Mouse (Mus musculus) hindbrain, embryonic 13.5 days (tissue): ENCODE data around the gene Tedc1. TPM values are rescaled to one million over a fixed set of nuclear protein-coding genes. Genes with fewer than 3 reads are reported as not detected.

Experiments
- ATAC-seq: fragments of 200-750 bp; cut with Nextera tagmentation; 2 replicates; pipeline ENCODE4 v1.8.0; 2017; ENCODE audit warnings: moderate TSS enrichment; ENCODE audit not compliant: low FRiP score
- H3K27ac ChIP-seq: fragments of 300-500 bp; sonication (generic); 2 replicates; pipeline ENCODE4 v1.5.1; 2015; ENCODE audit warnings: inconsistent platforms, mild to moderate bottlenecking, moderate library complexity
- H3K27me3 ChIP-seq: fragments of 300-500 bp; sonication (generic); 2 replicates; pipeline ENCODE4 v1.6.1; 2015; ENCODE audit warnings: mild to moderate bottlenecking, inconsistent platforms
- H3K36me3 ChIP-seq: fragments of 300-500 bp; sonication (generic); 2 replicates; pipeline ENCODE4 v1.6.1; 2015; ENCODE audit warnings: mild to moderate bottlenecking, inconsistent platforms
- H3K4me1 ChIP-seq: fragments of 300-500 bp; sonication (generic); replicated peaks from 2 replicates; pipeline ENCODE4 v1.6.1; 2015; ENCODE audit warnings: inconsistent platforms
- H3K4me2 ChIP-seq: fragments of 300-500 bp; sonication (generic); 2 replicates; pipeline ENCODE4 v1.6.1; 2015; ENCODE audit warnings: inconsistent platforms, mild to moderate bottlenecking, moderate library complexity
- H3K4me3 ChIP-seq: fragments of 300-500 bp; sonication (generic); 2 replicates; pipeline ENCODE4 v1.5.1; 2015; ENCODE audit warnings: mild to moderate bottlenecking, inconsistent platforms
- H3K9ac ChIP-seq: fragments of 300-500 bp; sonication (generic); 2 replicates; pipeline ENCODE4 v1.6.1; 2015; ENCODE audit warnings: mild to moderate bottlenecking, inconsistent platforms
- H3K9me3 ChIP-seq: fragments of 300-500 bp; sonication (generic); 2 replicates; pipeline ENCODE4 v1.6.1; 2016; ENCODE audit warnings: inconsistent platforms
- WGBS: fragments of 180-500 bp; shearing (Covaris S2); methylation state at CpG from one replicate; pipeline ENCODE4 v1.1.7; 2015; 5-methylcytosine and 5-hydroxymethylcytosine counted together
- polyA plus RNA-seq: library from polyadenylated mRNA; unstranded; fragments of >200 nt; fragmentation: Nextera tagmentation; extraction: Ambion mirVana; gene quantifications from 2 replicates; pipeline ENCODE4 v1.2.1, GENCODE M21; 2015

Tedc1 gene
- polyA plus RNA-seq, 1 experiment from 2014 or later: 19.9 TPM

DNA sequence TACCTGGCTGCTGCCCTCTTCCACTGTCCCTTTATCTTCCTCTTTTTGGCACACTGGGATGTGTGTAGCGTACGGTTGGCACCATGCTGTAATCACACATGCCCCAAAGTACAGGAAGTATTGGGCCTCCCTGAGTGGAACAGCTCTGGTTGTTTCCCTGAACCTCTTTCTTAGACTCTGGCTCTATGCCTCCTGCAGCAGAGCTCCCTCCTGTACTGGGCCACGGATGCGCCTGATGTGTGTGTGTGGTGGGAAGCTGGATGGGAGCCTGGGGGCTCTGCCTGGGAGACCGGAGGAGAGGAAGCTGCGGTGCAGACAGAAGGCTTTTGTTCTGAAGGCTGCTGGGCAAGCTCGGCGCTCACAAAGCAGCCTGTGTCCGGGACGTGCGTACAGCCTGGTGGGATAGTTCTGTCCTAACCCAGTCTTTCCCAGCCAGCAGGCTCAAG is 7.4 kb downstream of the Tedc1 start:
- Histone ChIP-seq H3K27me3 (no peaks in the 10 kb centered on the region), H3K4me2 (no peak overlapping the region), H3K4me3 (no peak overlapping the region), H3K27ac (peak overlapping the region; percentile 85), H3K9ac (peak overlapping the region; percentile 21; the same call in 1 of the 2 replicates), H3K36me3 (peaks cover 17% of the 10 kb centered on the region; the same call in 1 of the 2 replicates), H3K4me1 (peaks cover 12% of the 10 kb centered on the region), H3K9me3 (no peaks in the 10 kb centered on the region)
- peak; percentile 75 for ATAC-seq
- WGBS: 66% methylated on average over 11 of the region's 11 CpGs

DNA sequence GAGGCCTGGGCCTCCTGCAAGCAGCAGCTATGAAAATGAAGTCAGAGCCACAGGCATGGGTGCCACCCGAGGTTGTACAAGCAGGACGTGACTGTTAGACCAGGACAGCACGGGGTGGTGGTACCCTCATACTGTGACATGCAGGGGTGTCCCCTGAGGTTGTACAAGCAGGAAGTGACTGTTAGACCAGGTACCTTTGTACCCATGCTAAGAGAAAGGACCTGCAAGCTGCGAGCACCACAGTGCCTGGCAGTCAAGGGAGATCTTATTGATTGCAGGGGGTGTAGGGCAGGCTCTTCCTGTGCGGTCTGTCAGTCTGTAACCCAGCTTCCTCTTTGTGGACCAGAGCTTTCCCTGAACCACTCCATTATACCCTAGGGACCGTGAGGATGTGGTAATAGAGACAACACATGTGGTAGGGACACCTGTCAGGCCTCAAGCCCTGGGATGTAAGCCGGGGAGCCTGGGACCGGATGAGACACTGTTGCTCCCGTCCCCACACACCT is 11.9 kb downstream of the Tedc1 start:
- H3K4me1 ChIP-seq: peaks cover 9% of the 10 kb centered on the region
- H3K9me3 ChIP-seq: no peaks in the 10 kb centered on the region
- no peak overlapping the region for H3K4me3 ChIP-seq
- peaks cover 8% of the 10 kb centered on the region; the same call in 1 of the 2 replicates for H3K36me3 ChIP-seq
- no peak overlapping the region for H3K4me2 ChIP-seq
- no peak overlapping the region for H3K27ac ChIP-seq
- H3K9ac ChIP-seq: no peak overlapping the region
- 83% methylated on average over 9 of the region's 9 CpGs for WGBS
- no peak for ATAC-seq
- no peaks in the 10 kb centered on the region for H3K27me3 ChIP-seq

DNA sequence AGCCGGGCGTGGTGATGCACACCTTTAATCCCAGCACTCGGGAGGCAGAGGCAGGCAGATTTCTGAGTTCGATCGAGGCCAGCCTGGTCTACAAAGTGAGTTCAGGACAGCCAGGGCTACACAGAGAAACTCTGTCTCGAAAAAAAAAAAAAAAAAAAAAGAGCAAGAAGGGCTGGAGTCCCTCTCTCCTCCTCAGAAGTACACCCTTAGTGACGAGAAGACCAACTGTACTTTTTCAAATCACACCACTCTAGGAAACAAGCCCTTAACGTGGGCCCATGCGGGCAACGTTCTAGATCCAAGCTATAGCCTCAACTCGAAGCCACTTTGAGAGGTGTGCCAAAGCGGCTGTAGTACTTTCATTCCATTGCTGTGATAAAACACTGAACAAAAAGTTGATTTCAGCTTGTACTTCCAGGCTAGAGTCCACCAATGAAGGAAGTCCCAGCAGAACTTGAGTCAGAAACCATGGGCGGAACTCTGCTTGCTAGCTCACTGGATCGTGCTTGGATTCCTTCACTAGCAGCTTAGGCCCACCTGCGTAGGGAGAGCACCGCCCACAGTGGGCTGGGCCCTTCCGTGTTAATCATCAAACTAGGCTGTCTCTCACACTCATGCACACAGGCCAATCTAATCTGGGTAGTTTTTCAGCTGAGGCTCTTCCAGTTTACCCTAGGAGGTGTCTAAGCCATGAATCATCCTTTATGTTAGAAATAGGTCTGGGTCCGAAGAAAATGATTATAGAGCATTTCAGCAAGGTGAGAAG is 20.9 kb downstream of the Tedc1 start:
- H3K36me3 ChIP-seq: no peaks in the 10 kb centered on the region
- H3K4me2 ChIP-seq: no peak overlapping the region
- 89% methylated on average over 18 of the region's 18 CpGs for WGBS
- no peak overlapping the region for H3K27ac ChIP-seq
- no peaks in the 10 kb centered on the region for H3K27me3 ChIP-seq
- no peak overlapping the region for H3K9ac ChIP-seq
- no peak for ATAC-seq
- H3K9me3 ChIP-seq: no peaks in the 10 kb centered on the region
- no peak overlapping the region for H3K4me3 ChIP-seq
- H3K4me1 ChIP-seq: no peaks in the 10 kb centered on the region

DNA sequence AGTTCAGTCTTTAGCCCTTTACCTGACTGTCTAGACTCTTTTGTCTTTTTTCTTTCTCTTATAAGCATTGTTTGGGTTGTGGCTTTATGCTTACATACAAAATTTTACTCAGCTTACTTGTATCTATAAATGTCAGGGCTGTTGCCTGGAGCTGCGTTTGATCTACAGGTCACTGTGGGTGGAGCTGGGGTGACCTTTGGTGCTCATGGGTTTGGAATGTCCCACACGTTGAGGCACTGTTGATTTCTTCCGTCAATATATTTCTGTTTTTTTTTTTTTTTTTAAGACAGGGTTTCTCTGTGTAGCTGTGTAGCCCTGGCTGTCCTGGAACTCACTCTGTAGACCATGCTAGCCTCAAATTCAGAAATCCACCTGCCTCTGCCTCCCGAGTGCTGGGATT is 24.8 kb downstream of the Tedc1 start:
- Histone ChIP-seq H3K36me3 (no peaks in the 10 kb centered on the region), H3K27ac (no peak overlapping the region), H3K4me3 (no peak overlapping the region), H3K9me3 (no peaks in the 10 kb centered on the region), H3K4me2 (no peak overlapping the region), H3K4me1 (peaks cover 9% of the 10 kb centered on the region), H3K27me3 (0 out of 2 replicates have a peak, but pooled peaks cover 5% of the 10 kb centered on the region), H3K9ac (no peak overlapping the region)
- 71% methylated on average over 4 of the region's 4 CpGs for WGBS
- no peak for ATAC-seq

DNA sequence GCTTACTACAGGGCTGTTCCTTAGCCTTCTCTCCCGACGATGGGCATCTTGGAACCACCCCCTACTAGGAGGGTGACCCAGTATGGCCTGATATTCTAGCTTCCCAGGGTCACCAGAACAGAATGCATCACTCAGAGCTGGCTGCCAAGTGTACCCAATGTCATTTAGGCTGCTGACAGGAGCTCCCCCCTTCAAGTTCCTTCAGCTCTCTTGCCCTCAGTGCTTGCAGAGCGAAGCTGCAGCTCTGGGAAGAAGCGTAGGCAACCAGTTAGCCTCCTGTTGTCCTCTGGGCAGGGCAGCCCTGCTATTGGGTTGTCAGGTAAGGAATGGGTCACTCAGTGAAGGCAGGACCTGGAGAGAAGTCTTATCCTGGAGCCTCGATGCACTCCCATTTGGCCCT is 28.7 kb downstream of the Tedc1 start:
- H3K4me2 ChIP-seq: peak overlapping the region; percentile 89
- peaks cover 20% of the 10 kb centered on the region for H3K36me3 ChIP-seq
- WGBS: 65% methylated on average over 5 of the region's 5 CpGs
- H3K4me1 ChIP-seq: peaks cover 34% of the 10 kb centered on the region
- H3K27me3 ChIP-seq: peaks cover 10% of the 10 kb centered on the region; the same call in 1 of the 2 replicates
- H3K9me3 ChIP-seq: no peaks in the 10 kb centered on the region
- ATAC-seq: no peak
- no peak overlapping the region for H3K27ac ChIP-seq
- H3K9ac ChIP-seq: no peak overlapping the region
- peak overlapping the region; percentile 79; the same call in 1 of the 2 replicates for H3K4me3 ChIP-seq

DNA sequence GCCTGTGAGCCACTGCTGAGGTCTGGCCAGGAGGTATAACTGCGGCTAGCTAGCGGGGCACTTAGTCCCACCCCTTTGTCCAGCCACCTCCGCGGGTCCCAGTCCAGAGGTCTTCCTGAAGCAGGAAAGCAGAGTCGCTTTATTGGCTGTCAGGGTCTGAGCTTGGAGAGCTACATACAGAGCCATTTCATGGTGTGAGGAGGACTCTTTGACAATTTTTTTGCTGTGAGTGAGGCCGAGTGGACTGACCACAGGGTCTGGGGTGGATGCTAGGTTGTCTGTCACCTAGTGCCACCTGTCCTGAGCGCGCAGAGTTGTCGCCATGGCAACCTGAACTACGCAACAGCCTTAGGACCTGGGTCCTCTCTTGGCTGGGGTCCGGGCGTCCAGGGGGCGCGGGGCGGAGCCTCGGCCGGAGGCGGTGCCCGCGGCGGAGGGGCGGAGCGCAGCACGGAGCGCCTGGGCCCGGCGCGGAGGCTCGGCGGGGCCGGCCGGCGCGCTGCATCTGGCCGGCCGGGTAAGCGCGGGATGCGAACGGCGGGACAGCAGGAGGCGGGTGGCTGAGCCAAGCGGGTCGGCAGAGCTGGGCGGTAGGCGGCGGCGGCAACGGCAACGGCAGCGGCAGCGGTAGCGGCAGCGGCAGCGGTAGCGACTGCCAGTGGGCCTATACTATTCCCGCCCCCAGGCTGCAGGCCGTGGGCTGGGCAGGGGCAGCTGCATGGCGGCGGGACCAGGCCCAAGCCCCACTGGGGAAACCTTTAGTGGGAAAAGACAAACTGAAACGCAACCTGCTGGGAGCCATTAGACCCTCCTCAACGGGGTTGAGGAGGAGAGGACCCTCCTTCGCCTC is 29.4 kb downstream of the Tedc1 start, which contains the start of gene Tmem121:
TSS of gene Tmem121 (plus strand) at position 489 of the 850 bp plus-strand sequence.
- Histone ChIP-seq H3K9me3 (no peaks in the 10 kb centered on the region), H3K9ac (peak within 1 kb of the TSS; percentile 93), H3K4me3 (peak within 1 kb of the TSS; percentile 79), H3K27ac (peak within 1 kb of the TSS; percentile 73), H3K27me3 (peaks cover 10% of the 10 kb centered on the region; the same call in 1 of the 2 replicates), H3K4me2 (peak within 1 kb of the TSS; percentile 89), H3K36me3 (peaks cover 27% of the 10 kb centered on the region), H3K4me1 (peaks cover 34% of the 10 kb centered on the region)
- ATAC-seq: peak; percentile 57
- 1% methylated on average over 58 of the region's 63 CpGs for WGBS

DNA sequence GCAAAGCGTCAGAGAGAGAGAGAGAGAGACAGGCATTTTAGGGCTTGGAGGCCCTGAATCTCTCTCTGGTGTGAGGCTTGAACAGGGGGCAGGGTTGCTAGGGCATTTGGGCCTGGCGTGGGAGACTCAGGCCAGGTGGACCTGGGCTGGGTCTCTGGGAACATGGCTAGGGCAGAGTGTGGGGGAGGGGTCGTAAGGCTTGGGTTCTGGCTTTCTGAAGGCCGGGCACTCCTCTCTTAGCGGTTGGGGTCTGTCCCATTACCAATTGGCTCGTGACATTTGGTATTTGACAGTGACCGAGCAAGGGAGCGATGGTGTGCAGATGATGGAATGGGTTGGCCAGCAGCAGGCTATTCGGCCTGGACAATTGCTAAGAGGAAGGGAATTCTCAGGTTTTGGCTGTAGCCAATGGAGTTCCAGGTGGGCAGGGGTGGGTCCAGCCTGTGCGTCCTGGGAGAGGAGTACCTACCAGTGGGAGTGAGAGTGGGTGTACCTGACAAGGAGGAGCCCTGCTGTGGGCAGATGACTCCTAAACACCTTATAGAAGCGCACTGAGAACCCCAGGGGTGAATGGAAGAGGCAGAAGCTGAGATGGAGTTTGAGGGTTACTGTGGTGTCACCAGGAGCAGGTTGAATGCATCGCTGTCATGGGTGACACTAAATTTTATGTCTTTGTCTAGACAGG is 30.2 kb downstream of the Tedc1 start:
- H3K27me3 ChIP-seq: peaks cover 10% of the 10 kb centered on the region; the same call in 1 of the 2 replicates
- peak overlapping the region; percentile 79 for H3K4me3 ChIP-seq
- peak overlapping the region; percentile 73; the same call in 1 of the 2 replicates for H3K27ac ChIP-seq
- H3K9me3 ChIP-seq: no peaks in the 10 kb centered on the region
- peak overlapping the region; percentile 89 for H3K4me2 ChIP-seq
- peaks cover 34% of the 10 kb centered on the region for H3K4me1 ChIP-seq
- peaks cover 35% of the 10 kb centered on the region for H3K36me3 ChIP-seq
- peak; percentile 21 for ATAC-seq
- 32% methylated on average over 12 of the region's 12 CpGs for WGBS
- H3K9ac ChIP-seq: peak overlapping the region; percentile 93

DNA sequence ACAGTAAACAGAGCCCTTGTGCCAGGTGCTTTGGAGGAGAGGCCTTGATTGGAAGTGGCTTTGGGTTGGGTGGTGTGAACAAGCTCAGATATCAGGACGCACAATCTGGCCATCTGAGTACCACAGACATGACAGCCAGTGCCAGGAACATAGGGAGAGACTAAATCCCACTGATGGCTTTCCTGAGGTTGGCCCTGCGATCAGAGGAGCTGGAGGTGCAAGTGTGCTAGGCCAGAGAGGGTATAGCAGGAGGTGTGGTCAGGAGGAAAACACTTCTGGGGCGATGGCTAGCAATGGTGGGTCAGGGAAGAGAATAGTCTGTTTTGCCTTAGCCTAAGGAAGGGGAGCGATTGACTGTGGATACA is 30.8 kb downstream of the Tedc1 start:
- H3K27me3 ChIP-seq: peaks cover 10% of the 10 kb centered on the region; the same call in 1 of the 2 replicates
- 53% methylated on average over 4 of the region's 4 CpGs for WGBS
- peak overlapping the region; percentile 93 for H3K9ac ChIP-seq
- 0 out of 2 replicates have a peak overlapping the region, but pooled peaks have one; percentile 1 for H3K27ac ChIP-seq
- H3K4me2 ChIP-seq: peak overlapping the region; percentile 89
- ATAC-seq: no peak
- H3K9me3 ChIP-seq: no peaks in the 10 kb centered on the region
- peaks cover 34% of the 10 kb centered on the region for H3K4me1 ChIP-seq
- H3K36me3 ChIP-seq: peaks cover 40% of the 10 kb centered on the region
- H3K4me3 ChIP-seq: peak overlapping the region; percentile 79

DNA sequence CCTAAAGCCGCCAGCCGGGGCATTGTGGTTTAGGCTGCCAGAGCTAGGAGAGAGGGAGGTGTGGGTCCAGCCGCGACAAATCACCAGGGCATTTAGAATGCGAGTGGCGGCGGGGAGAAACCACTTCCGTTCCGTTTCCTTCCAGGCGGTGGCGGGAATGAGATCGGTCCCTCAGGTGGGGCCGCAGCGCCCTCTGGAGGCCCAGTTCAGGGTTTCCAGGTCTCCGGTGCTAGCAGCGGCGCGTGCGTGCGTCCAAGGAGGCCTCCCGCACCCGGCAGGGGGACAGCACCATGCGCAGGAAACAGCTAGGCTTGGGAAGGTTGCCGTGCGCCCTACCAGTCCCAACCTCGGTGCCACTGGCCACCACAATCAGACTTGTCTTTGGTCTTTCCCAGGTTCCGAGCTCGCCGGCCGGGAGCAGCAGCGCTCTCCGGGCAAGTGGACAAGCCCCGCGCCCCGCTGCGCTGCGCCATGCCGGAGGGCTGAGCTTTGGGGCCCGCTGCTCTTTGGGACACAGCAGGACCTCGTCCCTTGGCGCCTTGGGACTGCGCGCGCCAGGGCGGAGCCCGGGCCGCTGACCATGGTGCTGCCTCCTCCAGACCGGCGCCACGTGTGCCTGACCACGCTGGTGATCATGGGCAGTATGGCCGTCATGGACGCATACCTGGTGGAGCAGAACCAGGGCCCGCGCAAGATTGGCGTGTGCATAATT is 31.5 kb downstream of the Tedc1 start:
- 2% methylated on average over 56 of the region's 56 CpGs for WGBS
- H3K36me3 ChIP-seq: peaks cover 48% of the 10 kb centered on the region
- H3K4me1 ChIP-seq: peaks cover 34% of the 10 kb centered on the region
- H3K27me3 ChIP-seq: peaks cover 10% of the 10 kb centered on the region; the same call in 1 of the 2 replicates
- H3K9me3 ChIP-seq: no peaks in the 10 kb centered on the region
- ATAC-seq: peak; percentile 34
- peak overlapping the region; percentile 79 for H3K4me3 ChIP-seq
- peak overlapping the region; percentile 93 for H3K9ac ChIP-seq
- peak overlapping the region; percentile 89 for H3K4me2 ChIP-seq
- 0 out of 2 replicates have a peak overlapping the region, but pooled peaks have one; percentile 1 for H3K27ac ChIP-seq

DNA sequence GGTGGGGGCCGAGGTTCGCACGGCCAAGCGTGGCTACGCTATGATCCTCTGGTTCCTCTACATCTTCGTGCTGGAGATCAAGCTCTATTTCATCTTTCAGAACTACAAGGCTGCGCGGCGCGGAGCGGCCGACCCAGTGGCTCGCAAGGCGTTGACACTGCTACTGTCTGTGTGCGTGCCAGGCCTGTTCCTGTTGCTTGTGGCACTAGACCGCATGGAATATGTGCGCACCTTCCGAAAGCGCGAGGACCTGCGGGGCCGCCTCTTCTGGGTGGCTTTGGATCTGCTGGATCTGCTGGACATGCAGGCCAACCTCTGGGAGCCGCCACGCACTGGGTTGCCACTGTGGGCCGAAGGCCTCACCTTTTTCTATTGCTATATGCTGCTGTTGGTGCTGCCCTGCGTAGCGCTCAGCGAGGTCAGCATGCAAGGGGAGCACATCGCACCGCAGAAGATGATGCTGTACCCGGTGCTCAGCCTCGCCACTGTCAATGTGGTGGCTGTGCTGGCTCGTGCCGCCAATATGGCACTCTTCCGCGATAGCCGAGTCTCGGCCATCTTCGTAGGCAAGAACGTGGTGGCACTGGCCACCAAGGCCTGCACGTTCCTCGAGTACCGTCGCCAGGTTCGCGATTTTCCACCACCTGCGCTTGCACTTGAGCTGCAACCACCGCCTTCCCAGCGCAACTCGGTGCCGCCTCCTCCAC is 32.3 kb downstream of the Tedc1 start:
- Histone ChIP-seq H3K27ac (no peak overlapping the region), H3K4me3 (peak overlapping the region; percentile 79)

More for the DNA sequence above, 32.3 kb downstream of the Tedc1 start:
- Histone ChIP-seq H3K4me1 (peaks cover 34% of the 10 kb centered on the region), H3K4me2 (peak overlapping the region; percentile 89), H3K9me3 (no peaks in the 10 kb centered on the region), H3K27me3 (peaks cover 10% of the 10 kb centered on the region; the same call in 1 of the 2 replicates), H3K36me3 (peaks cover 49% of the 10 kb centered on the region), H3K9ac (peak overlapping the region; percentile 93; the same call in 1 of the 2 replicates)
- ATAC-seq: no peak; the same call in 1 of the 2 replicates
- WGBS: 93% methylated on average over 51 of the region's 51 CpGs
